Mouse (Mus musculus) splenic B cell, adult 2 months (primary cell): Measurements from ENCODE around the gene Asb11.

Source experiments
- DNase-seq: peaks from one replicate; pipeline ENCODE4 v3.0.0-alpha.2; 2011; ENCODE audit warnings: low read depth, low spot score
- H3K27me3 ChIP-seq: 2 replicates; pipeline ENCODE4 v1.6.1; 2012; ENCODE audit warnings: mild to moderate bottlenecking, low read length, moderate library complexity, mixed read lengths; ENCODE audit not compliant: control insufficient read depth, poor library complexity, insufficient read depth, severe bottlenecking
- H3K36me3 ChIP-seq: 2 replicates; pipeline ENCODE4 v1.6.1; 2012; ENCODE audit warnings: mild to moderate bottlenecking, low read length, moderate library complexity, mixed read lengths; ENCODE audit not compliant: control insufficient read depth, poor library complexity, insufficient read depth, severe bottlenecking

The Asb11 gene

DNA sequence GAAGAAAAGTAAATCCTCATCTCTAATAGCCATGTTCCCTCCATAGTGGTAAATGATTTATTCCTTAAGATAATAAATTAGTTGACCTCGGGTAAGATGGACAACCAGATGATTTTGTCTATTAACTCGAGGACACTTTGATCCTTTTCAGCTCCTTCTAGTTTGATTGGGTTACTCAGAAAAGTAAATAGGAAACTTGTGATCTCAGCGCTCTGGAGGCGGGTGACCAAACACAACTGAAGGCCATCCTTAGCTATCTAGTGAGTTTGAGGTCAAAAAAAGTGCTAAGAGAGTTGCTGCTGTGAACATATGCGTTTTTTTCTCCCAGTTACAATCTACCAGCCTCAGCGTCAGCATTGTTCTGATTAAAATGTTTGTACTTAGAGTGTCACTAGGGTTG, 6.2 kb upstream of the Asb11 start:
- Histone ChIP-seq H3K36me3 (no peaks in the 10 kb centered on the region), H3K27me3 (no peaks in the 10 kb centered on the region)
- DNase-seq: no peak

DNA sequence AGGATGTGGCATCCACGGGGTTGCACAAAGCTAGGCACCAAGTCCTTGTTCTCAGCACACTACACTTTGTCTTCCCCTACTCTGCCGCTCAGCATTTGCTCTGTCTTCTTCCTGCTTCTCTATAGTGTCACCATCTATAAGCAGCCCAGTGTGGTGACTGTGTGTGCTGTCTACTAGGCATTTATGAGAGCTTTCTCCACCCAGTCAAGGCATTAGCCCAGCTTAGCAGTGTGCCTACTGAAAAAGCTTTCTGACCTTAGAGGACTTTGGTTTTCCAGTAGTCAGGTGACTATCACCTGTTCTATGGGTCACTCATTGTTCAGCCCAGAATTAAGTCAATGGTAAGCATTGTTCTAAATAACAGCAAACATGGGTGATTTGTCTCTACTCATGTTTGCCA, 5.7 kb upstream of the Asb11 start:
- H3K27me3 ChIP-seq: no peaks in the 10 kb centered on the region
- H3K36me3 ChIP-seq: no peaks in the 10 kb centered on the region
- no peak for DNase-seq

DNA sequence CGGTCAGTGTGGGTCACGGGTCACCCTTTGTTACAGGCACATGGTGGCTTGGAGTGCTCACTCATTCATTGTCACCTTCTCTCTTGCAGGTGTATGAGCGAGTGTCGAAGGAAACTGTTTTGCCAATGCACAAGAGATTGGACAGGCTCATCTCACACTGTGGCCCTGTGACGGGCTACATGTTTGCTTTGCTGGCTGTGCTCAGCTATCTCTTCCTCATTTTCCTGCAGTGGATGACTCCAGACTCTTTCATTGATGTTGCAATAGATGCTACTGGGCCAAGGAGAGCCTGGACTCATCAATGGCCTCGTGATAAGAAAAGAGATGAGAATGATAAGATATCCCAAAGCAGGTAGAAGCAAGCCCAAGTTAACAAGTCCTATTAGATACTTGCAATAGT, 5.3 kb upstream of the Asb11 start:
- Histone ChIP-seq H3K36me3 (no peaks in the 10 kb centered on the region), H3K27me3 (no peaks in the 10 kb centered on the region)
- no peak for DNase-seq

DNA sequence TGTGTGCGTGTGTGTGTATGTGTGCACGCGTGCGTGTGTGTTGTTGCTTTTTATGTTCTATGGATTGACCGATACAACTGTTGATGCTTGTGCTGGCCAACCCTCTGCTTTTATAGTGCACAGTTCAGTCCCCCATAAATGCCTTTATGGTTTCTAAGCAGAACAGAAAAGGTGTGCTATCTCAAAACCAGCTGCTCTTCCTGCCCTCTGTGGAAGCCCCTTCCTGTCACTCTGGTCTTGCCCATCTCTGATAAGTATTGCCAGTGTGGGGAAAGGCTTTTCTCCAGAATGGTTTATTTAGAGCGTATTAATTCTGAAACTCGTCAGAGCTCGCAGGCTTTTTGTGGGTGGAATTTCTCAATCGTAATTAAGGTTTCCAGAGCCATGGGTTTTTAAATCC, 4.1 kb upstream of the Asb11 start:
- no peak for DNase-seq
- H3K36me3 ChIP-seq: no peaks in the 10 kb centered on the region
- H3K27me3 ChIP-seq: no peaks in the 10 kb centered on the region

DNA sequence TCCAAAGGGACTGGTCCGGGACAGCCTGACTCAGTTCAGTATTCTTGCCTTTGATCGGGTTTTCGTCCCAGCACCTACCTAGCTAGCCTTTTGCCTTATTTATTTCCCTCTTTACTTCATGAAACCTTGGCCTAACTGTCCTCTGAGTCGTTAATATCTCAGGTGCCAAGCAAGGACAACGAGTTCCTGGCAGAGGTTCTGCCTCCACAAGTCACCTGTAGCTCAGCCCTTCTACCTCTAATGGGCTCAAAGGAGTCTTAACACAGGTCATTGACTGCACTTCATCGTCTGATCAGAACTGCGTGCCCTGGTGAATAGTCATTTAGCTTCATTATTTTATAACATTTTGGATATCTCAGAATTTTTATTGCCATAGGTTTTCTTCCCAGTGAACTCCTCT, 2.7 kb downstream of the Asb11 start:
- no peak for DNase-seq
- Histone ChIP-seq H3K27me3 (no peaks in the 10 kb centered on the region), H3K36me3 (no peaks in the 10 kb centered on the region)

DNA sequence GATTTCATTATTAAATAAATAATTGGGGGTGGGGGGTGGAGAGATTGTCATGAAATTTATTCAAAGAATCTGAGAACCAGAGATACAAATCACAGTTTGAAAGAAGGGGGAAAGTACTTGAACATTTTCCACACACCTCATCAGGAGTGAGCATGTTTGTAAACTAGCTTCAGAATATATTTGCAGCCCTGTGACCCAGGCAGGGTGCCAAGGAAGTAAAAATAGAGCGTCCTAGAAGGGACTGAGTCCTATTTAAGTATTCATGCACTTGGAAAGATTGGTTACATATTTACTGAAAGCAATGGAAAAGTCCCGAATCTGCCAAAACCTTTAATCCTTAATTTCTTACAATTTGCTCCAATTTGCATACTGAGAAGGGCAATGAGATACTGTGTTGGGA, 3.3 kb downstream of the Asb11 start:
- no peak for DNase-seq
- no peaks in the 10 kb centered on the region for H3K27me3 ChIP-seq
- no peaks in the 10 kb centered on the region for H3K36me3 ChIP-seq

DNA sequence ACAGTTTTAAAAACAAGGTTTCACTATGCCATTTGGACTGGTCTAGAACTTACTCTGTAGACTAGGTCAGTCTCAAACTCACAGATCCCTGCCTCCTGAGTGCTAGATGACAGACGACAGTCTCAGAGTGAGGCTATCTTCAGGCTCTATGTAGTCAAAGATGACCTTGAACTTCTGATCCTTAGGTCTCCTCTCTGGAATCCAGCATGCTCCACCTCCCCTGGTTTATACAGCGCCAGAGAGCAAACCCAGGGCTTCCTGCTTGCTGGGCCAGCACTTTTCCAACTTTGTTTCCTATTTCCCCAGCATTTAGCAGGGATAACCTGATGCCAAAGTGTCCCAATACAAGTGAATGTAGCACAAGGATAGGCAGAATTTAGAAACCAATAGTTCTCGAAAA, 3.9 kb downstream of the Asb11 start:
- DNase-seq: no peak
- Histone ChIP-seq H3K27me3 (no peaks in the 10 kb centered on the region), H3K36me3 (no peaks in the 10 kb centered on the region)

DNA sequence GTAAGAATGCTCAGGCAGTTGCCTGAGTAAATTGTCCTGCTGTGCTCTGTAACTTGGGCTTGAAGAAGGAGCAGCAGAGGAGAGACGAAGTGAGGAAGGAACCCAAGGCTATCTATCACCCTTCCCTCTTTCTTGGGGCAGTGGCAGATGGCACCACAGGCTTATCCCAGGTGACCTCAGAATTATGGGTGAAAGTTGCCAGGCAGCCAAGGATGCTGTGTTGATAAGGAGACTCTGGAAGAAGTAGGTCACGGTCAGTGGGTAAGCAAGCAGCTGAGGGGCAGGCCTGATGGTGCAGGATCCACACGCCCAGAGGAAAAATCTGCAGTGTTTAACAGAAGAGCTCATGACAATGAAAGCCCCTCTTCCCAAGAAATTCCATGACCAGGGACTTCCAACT, 4.5 kb downstream of the Asb11 start:
- Histone ChIP-seq H3K27me3 (no peaks in the 10 kb centered on the region), H3K36me3 (no peaks in the 10 kb centered on the region)
- no peak for DNase-seq

DNA sequence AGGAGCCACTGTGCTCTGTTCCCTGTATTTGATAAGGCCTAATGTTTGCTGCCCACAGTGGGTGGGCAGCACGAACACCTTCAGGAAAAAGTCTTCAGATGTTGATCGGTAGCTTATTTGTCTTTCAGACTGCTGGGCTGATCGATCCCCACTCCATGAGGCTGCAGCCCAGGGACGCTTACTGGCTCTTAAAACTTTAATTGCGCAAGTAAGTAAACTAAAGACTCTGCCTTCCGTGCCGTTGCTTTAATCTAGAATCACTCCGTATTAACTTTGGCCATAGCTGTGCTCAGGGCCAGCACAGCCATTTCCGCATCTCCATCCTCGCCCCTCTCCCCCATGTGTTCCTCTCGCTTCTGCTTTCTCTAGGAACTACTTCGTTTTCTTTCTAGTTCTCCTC, 8.8 kb downstream of the Asb11 start:
- no peak for DNase-seq
- H3K36me3 ChIP-seq: no peaks in the 10 kb centered on the region

DNA sequence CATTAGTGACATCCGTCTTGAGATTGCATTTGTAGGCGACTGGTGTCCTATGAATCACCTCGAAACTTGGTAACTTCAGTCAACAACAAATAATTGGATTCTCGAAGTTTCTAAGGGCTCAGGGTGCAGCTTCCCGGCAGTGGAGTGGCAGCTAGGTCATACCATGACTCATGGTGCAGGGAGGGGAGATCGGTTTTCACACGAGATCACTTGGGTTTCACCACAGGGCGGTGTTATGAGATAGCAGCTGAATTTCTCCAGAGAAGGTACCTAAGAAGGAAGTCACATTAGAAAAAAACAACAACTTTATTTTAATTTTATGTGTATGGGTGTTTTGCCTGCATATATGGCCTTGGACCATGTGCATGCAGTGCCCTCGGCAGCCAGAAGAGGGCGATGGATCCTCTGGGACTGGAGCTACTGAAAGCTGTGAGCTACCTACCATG, 9.3 kb downstream of the Asb11 start:
- Histone ChIP-seq H3K36me3 (no peaks in the 10 kb centered on the region), H3K27me3 (no peaks in the 10 kb centered on the region)
- peak; percentile 18 for DNase-seq

More for the DNA sequence above, 8.8 kb downstream of the Asb11 start:
- H3K27me3 ChIP-seq: no peaks in the 10 kb centered on the region

DNA sequence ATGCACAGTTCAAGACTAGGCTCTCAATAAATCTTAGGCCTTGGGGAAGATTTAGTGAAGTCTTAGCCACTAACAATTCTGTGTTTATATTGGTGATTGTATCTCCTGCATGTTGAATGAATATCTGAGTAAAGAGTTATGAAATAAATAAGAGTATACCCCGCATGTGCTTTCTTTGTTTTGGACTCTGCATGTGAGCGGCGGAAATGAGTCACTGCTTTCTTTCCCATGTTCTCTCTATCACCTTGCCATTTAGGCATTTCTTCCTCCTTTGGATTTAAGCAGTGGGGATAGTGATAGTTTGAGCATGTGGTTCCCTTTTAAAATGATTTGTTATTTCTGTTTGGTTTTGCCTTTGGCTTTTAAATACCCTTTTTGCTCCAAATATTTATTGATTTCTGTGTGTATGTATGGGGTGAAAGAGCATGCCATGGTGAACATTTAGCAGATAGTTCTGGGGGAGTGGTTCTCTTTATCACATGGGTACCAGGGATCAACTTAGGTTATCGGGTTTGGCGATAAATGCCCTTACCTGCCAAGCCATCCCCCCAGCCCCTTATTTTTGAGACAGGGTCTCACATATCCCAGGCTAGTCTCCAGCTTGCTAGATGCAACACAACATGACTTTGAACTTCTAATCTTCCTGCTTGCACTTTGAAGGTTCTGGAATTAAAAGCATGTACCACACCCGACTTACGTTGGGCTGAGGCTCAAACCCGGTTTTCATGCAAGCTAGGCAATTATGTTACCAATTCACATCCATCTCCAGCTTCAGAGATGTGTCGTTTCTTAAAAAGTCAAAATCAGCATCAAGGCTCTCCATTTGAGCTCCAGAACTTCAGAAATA, 10.3 kb downstream of the Asb11 start:
- Histone ChIP-seq H3K27me3 (no peaks in the 10 kb centered on the region), H3K36me3 (no peaks in the 10 kb centered on the region)
- DNase-seq: no peak

DNA sequence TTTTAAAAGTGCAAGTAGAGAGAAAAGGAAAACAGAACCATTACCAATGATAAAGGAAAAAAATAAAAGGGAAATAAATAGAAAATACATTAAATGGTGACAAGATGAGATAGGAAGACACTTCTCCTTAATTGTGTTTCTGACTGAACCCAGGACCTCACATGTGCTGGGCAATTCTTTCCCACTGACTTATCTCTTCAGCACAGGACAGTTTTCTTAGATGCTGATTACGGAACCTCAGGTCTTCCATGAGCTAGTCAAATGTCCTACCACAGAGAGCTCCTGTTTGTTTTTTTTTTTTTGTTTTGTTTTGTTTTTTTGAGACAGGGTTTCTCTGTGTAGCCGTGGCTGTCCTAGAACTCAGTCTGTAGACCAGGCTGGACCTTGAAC, 10.9 kb downstream of the Asb11 start:
- H3K36me3 ChIP-seq: no peaks in the 10 kb centered on the region
- no peak for DNase-seq
- H3K27me3 ChIP-seq: no peaks in the 10 kb centered on the region

DNA sequence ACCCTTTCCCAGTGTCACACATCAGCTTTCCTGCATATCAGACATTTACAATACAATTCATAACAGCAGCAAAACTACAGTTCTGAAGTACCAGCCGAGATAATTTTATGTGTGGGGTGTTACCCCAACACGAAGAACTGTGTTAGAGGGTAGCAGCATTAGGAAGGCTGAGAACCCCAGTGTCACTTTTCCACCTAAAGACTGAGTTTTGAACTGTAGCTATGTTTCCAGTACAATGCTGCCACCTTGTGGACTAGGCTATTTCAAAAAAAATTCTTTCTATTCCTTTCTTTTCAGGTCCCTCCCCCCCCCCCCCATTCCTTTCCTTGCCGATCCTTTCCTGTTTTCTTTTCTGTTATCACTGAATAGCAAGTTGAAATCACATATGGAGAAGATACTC, 12.4 kb downstream of the Asb11 start:
- H3K27me3 ChIP-seq: no peaks in the 10 kb centered on the region
- no peaks in the 10 kb centered on the region for H3K36me3 ChIP-seq
- peak; percentile 56 for DNase-seq

DNA sequence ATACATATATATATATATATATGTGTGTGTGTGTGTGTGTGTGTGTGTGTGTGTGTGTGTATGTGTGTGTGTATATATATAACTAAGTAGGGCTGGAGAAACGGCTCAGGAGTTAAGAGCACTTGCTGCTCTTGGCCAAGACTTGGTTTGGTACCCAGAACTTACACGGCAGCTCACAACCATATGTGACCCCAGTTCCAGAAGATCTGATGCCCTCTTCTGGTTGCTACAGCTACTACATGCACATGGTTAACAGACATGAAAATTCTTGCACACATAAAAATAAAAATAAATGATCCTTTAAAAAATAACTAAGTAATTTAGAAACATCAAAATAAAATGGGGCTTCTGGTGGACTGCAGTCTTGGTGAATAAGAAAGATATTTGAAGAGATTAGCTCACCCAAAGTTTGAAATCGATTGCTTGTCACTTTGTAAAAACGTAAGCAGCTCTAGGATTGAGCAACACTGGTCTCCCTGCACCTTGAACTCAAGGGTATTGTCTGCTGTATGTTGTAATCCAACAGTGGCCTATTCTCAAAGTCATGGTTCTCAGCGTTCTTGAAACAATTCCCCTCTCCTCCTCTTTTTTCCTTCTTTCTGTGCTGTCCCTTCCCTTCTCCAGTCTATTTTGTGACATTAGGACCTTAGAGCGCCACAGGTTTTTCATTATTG, 22.5 kb downstream of the Asb11 start:
- Histone ChIP-seq H3K27me3 (no peaks in the 10 kb centered on the region), H3K36me3 (no peaks in the 10 kb centered on the region)
- DNase-seq: no peak

DNA sequence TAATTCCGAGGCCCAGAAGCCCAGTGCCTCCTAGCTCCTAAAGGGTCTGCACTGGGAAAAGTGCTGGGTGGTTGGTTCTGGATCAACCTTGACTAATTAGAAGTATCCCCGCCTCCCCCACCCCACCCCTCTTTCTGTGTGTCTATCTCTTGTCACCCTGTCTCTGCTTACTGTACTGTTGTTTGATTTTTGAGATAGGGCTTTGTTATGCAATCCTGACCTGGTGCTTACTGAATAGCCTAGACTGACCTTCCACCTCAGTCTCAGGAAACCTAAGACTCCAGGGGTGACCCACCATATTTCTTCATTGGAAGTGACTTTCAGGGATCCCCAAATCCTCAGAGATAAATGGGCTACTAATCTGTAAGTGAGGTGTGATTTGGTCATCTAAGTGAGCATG, 65.5 kb downstream of the Asb11 start:
- no peaks in the 10 kb centered on the region for H3K27me3 ChIP-seq
- no peak for DNase-seq
- no peaks in the 10 kb centered on the region for H3K36me3 ChIP-seq
